Mouse (Mus musculus) skeletal muscle tissue, adult 2 months (tissue): ENCODE measurements around the gene Srsf6.

Source experiments
- DNase-seq: peaks from one replicate; pipeline ENCODE4 v3.0.0-alpha.2; 2012; ENCODE audit warnings: low read depth, low spot score

The Srsf6 gene

GRCm38 (mm10) chr2:162931674-162932650 lies 634 bp downstream of the Srsf6 start:
- DNase-seq, result peak; percentile 25

- DNase-seq, result no peak
These were observed 1.4 kb downstream of the Srsf6 start for GRCm38 (mm10) chr2:162932706-162933105.

DNA sequence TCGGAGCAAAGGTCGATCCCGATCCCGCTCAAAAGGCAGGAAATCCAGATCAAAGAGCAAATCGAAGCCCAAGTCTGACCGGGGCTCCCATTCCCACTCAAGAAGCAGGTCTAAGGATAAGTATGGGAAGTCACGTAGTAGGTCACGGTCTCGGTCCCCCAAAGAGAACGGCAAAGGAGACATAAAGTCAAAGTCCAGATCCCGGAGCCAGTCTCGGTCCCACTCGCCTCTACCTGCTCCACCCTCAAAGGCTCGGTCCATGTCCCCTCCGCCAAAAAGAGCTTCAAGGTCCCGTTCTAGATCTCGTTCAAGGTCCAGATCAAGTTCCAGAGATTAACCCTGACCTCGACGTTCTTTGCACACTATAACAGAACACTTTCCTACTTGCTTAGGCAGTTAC lies 3.1 kb downstream of the Srsf6 start:
- no peak for DNase-seq

GRCm38 (mm10) chr2:162935700-162936099 lies 4.4 kb downstream of the Srsf6 start:
- no peak for DNase-seq

- DNase-seq, result no peak
These were observed 8.2 kb downstream of the Srsf6 start for GRCm38 (mm10) chr2:162939562-162939961.

GRCm38 (mm10) chr2:162943148-162943846 lies 12.0 kb downstream of the Srsf6 start, which contains the start of gene L3mbtl1:
L3mbtl1 (plus strand) TSS chr2:162943472.
- DNase-seq, result no peak

DNA sequence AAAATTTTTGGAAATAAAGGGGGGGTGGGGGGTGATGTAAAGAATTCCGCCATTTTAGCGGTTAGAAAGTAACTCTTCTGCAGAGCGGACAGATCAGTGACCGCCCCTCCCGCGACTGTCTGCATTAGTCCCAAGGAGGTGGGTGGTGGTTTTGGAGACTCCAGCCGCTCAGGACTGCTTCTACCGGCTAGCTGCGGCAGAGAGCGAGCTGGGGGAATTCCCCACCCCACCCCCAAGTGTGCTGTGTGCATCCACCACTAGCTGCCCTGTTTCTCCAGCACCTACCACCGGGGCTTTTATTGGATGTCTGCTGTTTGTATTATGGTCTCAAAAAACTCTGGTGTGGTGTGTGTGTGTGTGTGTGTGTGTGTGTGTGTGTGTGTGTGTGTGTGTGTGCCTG lies 12.6 kb downstream of the Srsf6 start:
- DNase-seq, result no peak

- DNase-seq, result no peak
These were observed 15.6 kb downstream of the Srsf6 start for GRCm38 (mm10) chr2:162946964-162947363.

DNA sequence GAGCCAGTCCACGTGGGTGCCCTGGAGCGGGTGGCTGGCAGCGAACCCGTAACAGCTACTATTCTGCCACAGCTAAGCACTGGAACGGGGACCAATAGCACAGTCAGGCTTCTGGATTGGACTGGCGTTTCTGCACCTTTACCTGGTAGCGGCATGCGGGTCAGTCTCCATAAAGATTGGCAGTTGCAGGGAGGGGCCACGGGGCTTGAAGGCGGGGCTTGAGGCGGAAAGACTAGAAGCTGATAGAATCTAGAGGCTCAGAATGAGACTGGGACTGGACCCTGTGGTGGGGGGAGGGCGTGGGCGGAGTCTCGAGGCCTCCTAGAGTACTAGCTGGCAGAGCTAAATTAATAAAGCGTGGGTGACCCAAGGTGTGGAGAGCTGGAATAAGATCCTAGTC lies 16.4 kb downstream of the Srsf6 start:
- no peak for DNase-seq

DNA sequence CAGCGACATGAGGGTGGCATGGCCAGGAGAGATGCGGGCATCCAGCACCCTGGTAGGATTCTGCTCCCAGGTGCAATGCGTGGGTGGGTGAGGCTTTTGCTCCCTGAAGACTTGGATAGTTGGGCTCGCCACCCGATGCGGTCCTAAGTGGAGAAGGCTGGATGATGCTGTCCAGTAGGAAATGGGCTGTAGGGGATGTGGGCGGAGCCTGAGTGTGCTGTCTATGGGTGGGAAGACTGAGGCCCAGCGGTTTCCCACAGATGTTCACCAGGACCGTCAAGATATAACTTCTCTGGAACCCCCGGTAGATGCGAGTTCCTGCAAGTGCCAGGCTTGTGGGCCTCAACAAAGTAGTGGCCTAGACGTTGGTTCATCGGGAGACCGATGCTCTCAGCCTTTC lies 16.9 kb downstream of the Srsf6 start:
- no peak for DNase-seq

DNA sequence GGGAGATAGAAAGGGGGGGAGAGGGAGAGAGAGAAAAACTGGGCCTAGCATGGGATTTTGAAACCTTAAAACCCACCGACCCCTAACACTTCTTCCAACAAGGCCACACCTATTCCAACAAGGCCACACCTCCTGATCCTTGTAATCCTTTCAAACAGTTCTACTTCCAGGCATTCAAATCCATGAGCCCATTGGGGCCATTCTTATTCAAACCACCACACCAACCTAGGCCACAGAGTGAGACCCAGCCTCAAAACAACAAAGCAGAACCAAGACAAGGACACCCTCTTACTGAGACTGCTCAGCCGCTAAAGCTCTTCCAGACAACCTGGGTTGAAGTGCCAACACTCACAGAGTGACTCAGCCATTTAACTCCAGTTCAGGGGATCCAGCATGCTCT lies 19.4 kb downstream of the Srsf6 start:
- no peak for DNase-seq

DNA sequence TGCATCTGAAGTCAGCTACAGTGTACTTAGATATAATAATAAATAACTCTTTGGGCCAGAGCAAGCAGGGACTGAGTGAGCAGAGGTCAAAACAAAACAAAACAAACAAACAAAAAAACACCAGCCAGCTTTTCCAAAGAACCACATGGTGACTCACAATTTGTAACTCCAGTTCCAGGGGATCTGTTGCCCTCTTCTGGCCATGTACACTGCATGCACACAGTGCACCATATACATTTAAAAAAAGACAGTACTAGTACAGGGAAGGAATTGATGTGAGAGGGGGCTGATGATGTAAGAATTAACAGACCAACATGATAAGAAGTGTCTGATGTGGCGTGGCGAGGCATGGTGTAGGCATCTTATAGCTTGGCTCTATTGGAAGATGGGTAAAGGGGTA lies 25.5 kb downstream of the Srsf6 start:
- DNase-seq, result no peak

DNA sequence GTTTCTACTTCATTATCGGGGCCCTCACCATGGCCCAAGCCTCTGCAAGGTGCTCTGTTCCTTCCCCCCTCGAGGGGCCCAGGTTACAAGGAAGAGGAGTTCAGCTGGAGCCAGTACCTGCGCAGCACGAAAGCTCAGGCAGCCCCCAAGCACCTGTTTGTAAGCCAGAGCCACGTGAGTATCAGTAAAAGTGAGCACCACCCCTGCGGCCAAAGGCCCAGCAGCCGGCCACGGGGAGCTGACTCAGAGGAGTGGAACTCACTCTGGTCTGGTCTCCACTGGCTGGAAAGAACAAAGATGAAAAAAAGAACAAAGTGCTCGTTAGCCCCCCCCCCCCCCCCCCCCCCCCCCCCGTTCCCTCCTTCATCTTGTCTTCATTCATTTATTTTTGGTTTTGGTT lies 30.0 kb downstream of the Srsf6 start:
- no peak for DNase-seq

GRCm38 (mm10) chr2:162966734-162967133 lies 35.4 kb downstream of the Srsf6 start:
- DNase-seq, result no peak

- no peak for DNase-seq
These were observed 37.0 kb downstream of the Srsf6 start for GRCm38 (mm10) chr2:162968357-162968756.

DNA sequence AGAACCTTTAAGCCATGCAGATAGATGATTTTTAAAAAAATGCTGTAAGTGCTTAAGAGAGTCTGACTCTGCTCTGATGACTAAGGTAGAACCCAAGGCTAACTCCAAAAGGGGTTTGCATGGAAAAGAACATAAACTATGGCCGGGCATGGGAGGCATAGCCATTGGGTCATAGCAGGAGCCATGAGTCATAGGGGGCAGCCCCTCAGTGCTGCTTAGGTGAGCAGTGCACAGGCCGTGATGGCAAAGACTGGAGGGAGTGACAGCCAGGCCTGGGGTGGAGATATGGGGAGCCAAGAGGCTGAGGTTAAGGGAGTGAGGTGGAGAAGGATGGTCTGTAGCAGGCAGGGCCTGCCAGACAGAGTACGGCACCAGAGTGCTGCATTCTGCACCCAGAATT lies 37.8 kb downstream of the Srsf6 start:
- no peak for DNase-seq

DNA sequence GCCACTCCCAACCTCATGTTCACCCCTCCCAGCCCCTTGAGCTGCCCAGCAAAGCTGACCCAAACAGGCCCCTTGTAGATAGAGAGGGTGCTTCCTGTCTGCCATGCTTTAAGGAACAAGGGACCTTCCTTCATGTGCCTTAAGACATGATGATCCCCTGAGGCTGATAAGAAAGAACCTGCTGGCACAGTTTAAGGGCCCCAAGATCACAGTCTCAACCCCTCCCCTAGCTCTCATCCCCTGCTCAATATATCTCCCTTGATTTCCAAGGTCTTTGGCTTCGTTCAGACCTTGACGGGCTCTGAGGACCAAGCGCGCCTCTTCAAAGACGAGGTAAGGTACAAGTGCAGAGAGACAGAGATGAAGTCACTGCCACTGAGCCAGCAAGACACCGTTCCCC lies 39.6 kb downstream of the Srsf6 start:
- DNase-seq, result no peak

DNA sequence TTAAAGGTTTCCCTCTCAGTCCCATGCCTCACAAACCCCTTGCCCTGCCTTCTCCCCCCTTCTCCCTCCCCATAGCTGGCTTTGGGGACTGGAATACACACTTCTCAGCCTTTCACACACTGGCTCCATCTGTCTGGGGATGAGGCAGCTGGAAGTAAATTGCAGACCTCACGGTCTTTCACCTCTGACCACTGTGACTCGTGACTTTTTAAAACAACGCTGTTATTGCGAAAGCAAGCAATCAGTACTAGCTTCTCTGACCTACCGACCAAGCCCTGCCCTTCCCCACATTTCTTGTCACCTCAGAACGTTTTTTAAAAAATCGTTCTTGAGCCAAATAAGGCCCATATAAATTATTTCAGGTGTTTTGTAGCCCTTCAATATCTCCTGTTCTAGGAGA lies 41.4 kb downstream of the Srsf6 start:
- no peak for DNase-seq

DNA sequence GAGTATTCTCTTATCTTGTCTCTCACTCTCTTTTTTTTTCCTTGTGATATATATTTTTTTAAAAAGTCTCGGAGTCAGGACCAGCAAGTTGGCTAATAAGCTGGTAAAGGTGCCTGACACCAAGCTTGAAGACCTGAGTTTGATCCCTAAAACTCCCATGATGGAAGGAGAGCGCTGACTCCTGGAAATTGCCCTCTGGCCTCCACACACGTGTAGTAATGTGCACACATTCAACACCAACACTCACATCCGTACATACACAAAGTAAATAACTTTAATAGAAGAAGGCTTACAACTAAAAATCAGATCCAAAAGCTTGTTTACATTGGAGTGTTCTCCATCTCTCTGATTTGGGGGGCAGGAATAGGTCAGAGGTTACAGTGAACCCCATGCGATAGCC lies 41.9 kb downstream of the Srsf6 start:
- DNase-seq, result no peak

GRCm38 (mm10) chr2:162973637-162974036 lies 42.3 kb downstream of the Srsf6 start:
- no peak for DNase-seq

DNA sequence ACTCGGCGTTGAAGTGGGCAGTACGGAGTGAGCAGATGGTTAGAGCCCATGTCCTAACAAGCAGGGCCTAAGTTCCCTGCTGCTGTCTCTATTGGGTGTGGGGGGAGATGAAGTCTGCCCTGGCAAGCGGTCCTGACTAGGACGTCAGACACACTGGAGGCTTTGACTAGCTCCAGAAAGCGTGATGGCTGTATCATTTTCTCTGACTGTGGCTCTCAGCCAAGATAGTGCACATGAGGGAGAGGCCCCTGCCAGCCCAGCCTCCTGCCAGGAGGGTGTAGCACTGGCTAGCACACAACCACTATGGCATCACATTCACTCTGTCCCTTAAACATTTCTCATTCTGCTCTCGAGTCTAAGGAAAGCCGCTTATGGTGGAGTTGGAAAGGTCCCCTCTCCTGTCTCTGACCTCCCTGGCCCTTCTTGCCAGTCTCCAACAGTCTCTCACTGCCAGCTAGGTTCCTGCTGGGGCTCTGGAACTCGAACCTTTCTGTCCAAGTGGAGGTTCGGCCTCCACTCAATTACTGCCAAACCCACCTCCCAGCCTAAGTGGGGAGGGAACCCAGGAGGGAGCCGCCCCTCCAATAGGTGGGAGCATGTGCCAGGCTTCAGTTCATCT lies 43.9 kb downstream of the Srsf6 start:
- DNase-seq, result peak; percentile 49

- DNase-seq, result peak; percentile 42
These were observed 44.7 kb downstream of the Srsf6 start for GRCm38 (mm10) chr2:162976001-162976400.
